Mouse (Mus musculus) embryonic facial prominence, embryonic 14.5 days (tissue): ENCODE results near the gene Myo6. TPM values are rescaled to one million over a fixed set of nuclear protein-coding genes. Genes with fewer than 3 reads are reported as not detected.

ENCODE experiments used
- ATAC-seq: fragments of 200-750 bp; cut with Nextera tagmentation; 2 replicates; pipeline ENCODE4 v1.8.0; 2017; ENCODE audit warnings: low read depth, moderate number of reproducible peaks, moderate TSS enrichment
- DNase-seq: peaks from one replicate; pipeline ENCODE4 v3.0.0-alpha.2; 2015; ENCODE audit warnings: low spot score
- H3K27ac ChIP-seq: fragments of 300-500 bp; sonication (generic); replicated peaks from 2 replicates; pipeline ENCODE4 v1.5.1; 2014; ENCODE audit warnings: low read depth, mild to moderate bottlenecking, low read length, moderate library complexity
- H3K27me3 ChIP-seq: fragments of 300-500 bp; sonication (generic); replicated peaks from 2 replicates; pipeline ENCODE4 v1.6.1; 2014; ENCODE audit warnings: low read length; ENCODE audit not compliant: control insufficient read depth, insufficient read depth
- H3K36me3 ChIP-seq: fragments of 300-500 bp; sonication (generic); 2 replicates; pipeline ENCODE4 v1.6.1; 2014; ENCODE audit warnings: low read length, mixed read lengths; ENCODE audit not compliant: control insufficient read depth, insufficient read depth
- H3K4me1 ChIP-seq: fragments of 300-500 bp; sonication (generic); 2 replicates; pipeline ENCODE4 v1.6.1; 2014; ENCODE audit warnings: antibody characterized with exemption, low read length; ENCODE audit not compliant: control insufficient read depth, insufficient read depth
- H3K4me2 ChIP-seq: fragments of 300-500 bp; sonication (generic); 2 replicates; pipeline ENCODE4 v1.6.1; 2014; ENCODE audit warnings: low read depth, mild to moderate bottlenecking, low read length, moderate library complexity, mixed read lengths
- H3K4me3 ChIP-seq: fragments of 300-500 bp; sonication (generic); 2 replicates; pipeline ENCODE4 v1.5.1; 2014; ENCODE audit warnings: low read depth, mild to moderate bottlenecking, low read length
- H3K9ac ChIP-seq: fragments of 300-500 bp; sonication (generic); 2 replicates; pipeline ENCODE4 v1.6.1; 2014; ENCODE audit warnings: low read depth, mild to moderate bottlenecking, low read length, moderate library complexity, mixed read lengths
- H3K9me3 ChIP-seq: fragments of 300-500 bp; sonication (generic); 2 replicates; pipeline ENCODE4 v1.6.1; 2016; ENCODE audit warnings: low read length; ENCODE audit not compliant: control insufficient read depth
- WGBS: fragments of 180-500 bp; shearing (Covaris S2); extraction: QIAGEN DNeasy Blood & Tissue Kit; methylation state at CpG from one replicate; pipeline ENCODE4 v1.1.7; 2014; 5-methylcytosine and 5-hydroxymethylcytosine counted together
- polyA plus RNA-seq: library from polyadenylated mRNA; unstranded; fragments of >200 nt; fragmentation: Nextera tagmentation; extraction: Ambion mirVana; gene quantifications from 2 replicates; pipeline ENCODE4 v1.2.1, GENCODE M21; 2014

Gene Myo6
- polyA plus RNA-seq, 1 experiment from 2014 or later: 20.1 TPM

GRCm38 (mm10) chr9:80333998-80334605, 169.3 kb downstream of the Myo6 start:
- peak overlapping the region; percentile 34 for H3K4me2 ChIP-seq

GRCm38 (mm10) chr9:80335660-80336357, 171.0 kb downstream of the Myo6 start:
- Histone ChIP-seq H3K9me3 (no peaks in the 10 kb centered on the region), H3K4me2 (no peak overlapping the region), H3K4me1 (no peaks in the 10 kb centered on the region; the same call in 1 of the 2 replicates), H3K4me3 (no peak overlapping the region), H3K9ac (no peak overlapping the region), H3K36me3 (no peaks in the 10 kb centered on the region), H3K27me3 (no peaks in the 10 kb centered on the region), H3K27ac (no peak overlapping the region)
- WGBS: 81% methylated on average over 13 of the region's 13 CpGs
- ATAC-seq (no peak), DNase-seq (no peak)

More at GRCm38 (mm10) chr9:80333998-80334605, 169.3 kb downstream of the Myo6 start:
- H3K27me3 ChIP-seq: no peaks in the 10 kb centered on the region
- no peaks in the 10 kb centered on the region for H3K36me3 ChIP-seq
- H3K9ac ChIP-seq: no peak overlapping the region
- ATAC-seq: no peak
- DNase-seq: no peak
- H3K4me1 ChIP-seq: no peaks in the 10 kb centered on the region; the same call in 1 of the 2 replicates
- 0 out of 2 replicates have a peak overlapping the region, but pooled peaks have one; percentile 5 for H3K4me3 ChIP-seq
- 51% methylated on average over 14 of the region's 14 CpGs for WGBS
- H3K9me3 ChIP-seq: no peaks in the 10 kb centered on the region
- no peak overlapping the region for H3K27ac ChIP-seq

GRCm38 (mm10) chr9:80338026-80338425, 173.2 kb downstream of the Myo6 start:
- Histone ChIP-seq H3K4me1 (no peaks in the 10 kb centered on the region; the same call in 1 of the 2 replicates), H3K4me2 (no peak overlapping the region), H3K4me3 (no peak overlapping the region), H3K9ac (no peak overlapping the region), H3K36me3 (no peaks in the 10 kb centered on the region), H3K27me3 (no peaks in the 10 kb centered on the region), H3K9me3 (0 out of 2 replicates have a peak, but pooled peaks cover 3% of the 10 kb centered on the region), H3K27ac (no peak overlapping the region)
- ATAC-seq: no peak
- no peak for DNase-seq
- WGBS: 86% methylated on average over 6 of the region's 6 CpGs

- Histone ChIP-seq H3K4me3 (no peak overlapping the region), H3K27ac (no peak overlapping the region), H3K4me2 (no peak overlapping the region), H3K9me3 (0 out of 2 replicates have a peak, but pooled peaks cover 3% of the 10 kb centered on the region), H3K9ac (no peak overlapping the region), H3K36me3 (no peaks in the 10 kb centered on the region), H3K27me3 (no peaks in the 10 kb centered on the region), H3K4me1 (no peaks in the 10 kb centered on the region)
- WGBS: 27% methylated on average over 1 of the region's 1 CpGs
- DNase-seq (peak; percentile 45), ATAC-seq (no peak)
Observed at GRCm38 (mm10) chr9:80340927-80341326, 176.1 kb downstream of the Myo6 start.

- no peak overlapping the region for H3K27ac ChIP-seq
- no peaks in the 10 kb centered on the region for H3K4me1 ChIP-seq
- H3K4me2 ChIP-seq: no peak overlapping the region
- 95% methylated on average over 16 of the region's 16 CpGs for WGBS
- ATAC-seq (no peak), DNase-seq (no peak)
- H3K9me3 ChIP-seq: 0 out of 2 replicates have a peak, but pooled peaks cover 3% of the 10 kb centered on the region
- H3K4me3 ChIP-seq: no peak overlapping the region
- no peaks in the 10 kb centered on the region for H3K27me3 ChIP-seq
- H3K36me3 ChIP-seq: no peaks in the 10 kb centered on the region
- no peak overlapping the region for H3K9ac ChIP-seq
Observed at GRCm38 (mm10) chr9:80341756-80342155, 176.9 kb downstream of the Myo6 start.

- H3K27ac ChIP-seq: no peak overlapping the region
- WGBS: 81% methylated on average over 6 of the region's 6 CpGs
- H3K27me3 ChIP-seq: no peaks in the 10 kb centered on the region
- DNase-seq: no peak
- no peak overlapping the region for H3K9ac ChIP-seq
- no peak for ATAC-seq
- 0 out of 2 replicates have a peak, but pooled peaks cover 3% of the 10 kb centered on the region for H3K9me3 ChIP-seq
- H3K36me3 ChIP-seq: no peaks in the 10 kb centered on the region
- no peaks in the 10 kb centered on the region for H3K4me1 ChIP-seq
- H3K4me3 ChIP-seq: no peak overlapping the region
- H3K4me2 ChIP-seq: no peak overlapping the region
Observed at GRCm38 (mm10) chr9:80342520-80342919, 177.7 kb downstream of the Myo6 start.

- no peak for ATAC-seq
- no peak for DNase-seq
- Histone ChIP-seq H3K27ac (no peak overlapping the region), H3K4me3 (no peak overlapping the region), H3K27me3 (no peaks in the 10 kb centered on the region), H3K9ac (no peak overlapping the region), H3K9me3 (0 out of 2 replicates have a peak, but pooled peaks cover 3% of the 10 kb centered on the region), H3K36me3 (no peaks in the 10 kb centered on the region), H3K4me2 (no peak overlapping the region), H3K4me1 (no peaks in the 10 kb centered on the region)
- 87% methylated on average over 6 of the region's 6 CpGs for WGBS
Observed at GRCm38 (mm10) chr9:80344451-80345000, 179.7 kb downstream of the Myo6 start.

- no peaks in the 10 kb centered on the region for H3K9me3 ChIP-seq
- WGBS: 61% methylated on average over 7 of the region's 7 CpGs
- H3K36me3 ChIP-seq: no peaks in the 10 kb centered on the region
- peak overlapping the region; percentile 13; the same call in 1 of the 2 replicates for H3K4me3 ChIP-seq
- H3K4me1 ChIP-seq: no peaks in the 10 kb centered on the region
- no peak overlapping the region for H3K27ac ChIP-seq
- H3K9ac ChIP-seq: 0 out of 2 replicates have a peak overlapping the region, but pooled peaks have one; percentile 31
- DNase-seq (no peak), ATAC-seq (no peak)
- no peaks in the 10 kb centered on the region for H3K27me3 ChIP-seq
- H3K4me2 ChIP-seq: peak overlapping the region; percentile 44
Observed at GRCm38 (mm10) chr9:80351295-80351677, 186.5 kb downstream of the Myo6 start.
